Mouse (Mus musculus): Measurements from ENCODE around the gene Pfkfb3.

DNA sequence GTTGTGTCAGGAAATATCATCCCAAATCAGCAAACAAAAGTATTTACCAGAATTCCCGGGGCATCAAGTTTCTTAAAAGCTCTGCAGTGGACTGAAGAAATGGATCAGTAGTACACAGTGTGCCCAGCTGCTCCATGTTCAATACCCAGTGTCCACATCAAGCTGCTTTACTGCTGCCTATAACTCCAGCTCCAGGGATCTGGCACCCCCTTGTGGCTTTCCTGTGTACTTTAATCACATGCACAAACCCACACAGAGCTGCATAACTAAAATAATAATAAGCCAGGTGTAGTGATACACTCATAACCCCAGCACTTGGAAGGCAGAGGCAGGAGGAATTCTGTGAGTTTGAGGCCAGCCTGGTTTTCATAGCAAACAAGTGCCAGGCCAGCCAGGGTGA, 11.2 kb downstream of the Pfkfb3 start:
- no peak for TF ChIP-seq CTCF (IDR thresholded peaks at IDR 0.05; ENCODE audit: insufficient read depth, low read depth, low read length)
- TF ChIP-seq POLR2A (IDR thresholded peaks at IDR 0.05; ENCODE audit: insufficient read depth, low read depth, low read length): no peak
